Mouse (Mus musculus): ENCODE measurements around the gene Glmn.

Glmn gene

DNA sequence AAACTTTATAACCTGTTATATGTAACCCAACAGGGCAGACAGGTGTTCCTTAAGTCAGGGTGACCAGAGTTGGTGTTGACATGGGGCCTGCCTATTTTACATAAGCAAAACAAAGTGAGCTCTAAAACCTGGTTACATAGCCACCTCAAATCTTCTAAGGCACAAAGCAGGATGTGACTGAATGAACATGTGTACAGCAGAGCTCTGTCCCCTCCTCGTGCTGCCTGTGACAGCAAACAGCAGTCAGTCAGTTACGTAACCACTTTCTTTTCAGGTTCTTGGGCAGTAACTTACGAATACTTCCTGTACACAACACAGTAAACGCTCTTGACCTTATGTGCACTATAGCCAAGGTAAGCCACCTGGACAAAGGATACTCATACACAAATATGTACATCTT lies 51.8 kb downstream of the Glmn start:
- Histone ChIP-seq H3K27me3 (ENCODE audit: control insufficient read depth, insufficient read depth, low read length, poor library complexity, severe bottlenecking) (no peaks in the 10 kb centered on the region), H3K36me3 (ENCODE audit: control insufficient read depth, insufficient read depth, low read length, poor library complexity, severe bottlenecking) (0 out of 2 replicates have a peak, but pooled peaks cover 1% of the 10 kb centered on the region)
- no peak for DNase-seq (ENCODE audit: low read depth, low spot score)

DNA sequence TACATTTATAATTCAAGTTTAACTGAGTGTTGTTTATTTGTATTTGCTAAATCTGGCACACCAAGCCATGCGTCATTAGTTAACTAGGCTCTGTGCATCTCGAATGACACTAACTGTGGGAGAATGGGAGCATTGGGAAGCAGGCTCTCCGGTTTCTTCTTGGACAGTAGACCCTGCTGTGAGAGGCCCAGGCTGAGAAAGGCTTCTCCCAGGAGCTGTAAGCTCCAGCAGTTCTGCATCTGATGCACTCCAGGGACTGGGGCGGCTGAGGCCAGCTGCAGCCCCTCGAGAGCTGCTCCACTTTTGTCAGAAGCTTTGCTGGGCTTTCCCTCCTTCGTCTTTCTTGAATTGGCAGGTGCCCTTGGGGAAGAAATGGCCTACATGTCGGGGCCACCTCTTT lies 56.0 kb downstream of the Glmn start:
- DNase-seq (ENCODE audit: low read depth, low spot score) = no peak
- Histone ChIP-seq H3K27me3 (ENCODE audit: control insufficient read depth, insufficient read depth, low read length, poor library complexity, severe bottlenecking) (no peaks in the 10 kb centered on the region), H3K36me3 (ENCODE audit: control insufficient read depth, insufficient read depth, low read length, poor library complexity, severe bottlenecking) (no peaks in the 10 kb centered on the region)

DNA sequence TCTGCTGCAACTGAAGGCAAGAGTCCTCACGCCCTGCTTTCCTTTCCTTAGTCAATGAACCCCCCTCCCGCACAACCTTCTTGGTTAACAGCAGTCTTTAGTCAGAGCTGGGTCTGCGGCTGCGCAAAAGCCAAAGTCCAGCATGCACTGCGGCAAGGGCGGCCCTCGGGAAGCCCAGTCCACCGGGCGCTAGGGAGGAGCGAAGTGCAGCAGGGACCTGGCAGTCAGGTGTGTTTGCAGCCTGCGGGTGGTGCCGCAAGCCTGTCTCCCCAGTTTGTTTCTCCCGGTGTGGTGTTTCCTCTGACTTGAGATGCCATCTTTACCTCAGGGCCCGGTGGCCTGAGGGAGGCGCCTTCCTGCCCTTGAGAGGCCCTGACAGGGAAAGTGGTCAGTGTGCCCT lies 63.1 kb downstream of the Glmn start, which contains the start of gene 1700028K03Rik:
TSS of gene 1700028K03Rik (plus strand) at position 129 of the 400 bp plus-strand sequence.
- Histone ChIP-seq H3K27me3 (ENCODE audit: control insufficient read depth, insufficient read depth, low read length, poor library complexity, severe bottlenecking) (no peaks in the 10 kb centered on the region), H3K36me3 (ENCODE audit: control insufficient read depth, insufficient read depth, low read length, poor library complexity, severe bottlenecking) (no peaks in the 10 kb centered on the region)
- DNase-seq (ENCODE audit: low read depth, low spot score) = peak; percentile 3

DNA sequence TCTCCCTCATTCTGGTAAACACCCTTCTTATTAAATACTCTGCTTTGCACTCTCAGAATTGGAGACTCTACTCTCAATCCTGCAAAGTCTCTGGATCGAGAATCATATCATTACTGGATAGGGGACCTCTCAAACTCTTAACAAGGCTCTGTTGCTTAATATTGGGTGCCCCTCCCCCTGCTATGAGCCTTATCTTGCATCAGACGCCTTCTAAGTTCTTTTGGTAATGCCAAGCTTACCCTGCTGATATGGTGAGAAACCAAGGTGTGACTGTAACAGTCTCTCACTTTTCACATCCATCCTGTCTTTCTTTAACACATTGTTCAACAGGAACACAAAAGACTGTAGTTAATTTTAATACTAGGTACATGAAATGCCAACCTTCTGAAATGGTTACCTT lies 64.1 kb downstream of the Glmn start:
- no peaks in the 10 kb centered on the region for H3K27me3 ChIP-seq (ENCODE audit: control insufficient read depth, insufficient read depth, low read length, poor library complexity, severe bottlenecking)
- no peaks in the 10 kb centered on the region for H3K36me3 ChIP-seq (ENCODE audit: control insufficient read depth, insufficient read depth, low read length, poor library complexity, severe bottlenecking)
- no peak for DNase-seq (ENCODE audit: low read depth, low spot score)

DNA sequence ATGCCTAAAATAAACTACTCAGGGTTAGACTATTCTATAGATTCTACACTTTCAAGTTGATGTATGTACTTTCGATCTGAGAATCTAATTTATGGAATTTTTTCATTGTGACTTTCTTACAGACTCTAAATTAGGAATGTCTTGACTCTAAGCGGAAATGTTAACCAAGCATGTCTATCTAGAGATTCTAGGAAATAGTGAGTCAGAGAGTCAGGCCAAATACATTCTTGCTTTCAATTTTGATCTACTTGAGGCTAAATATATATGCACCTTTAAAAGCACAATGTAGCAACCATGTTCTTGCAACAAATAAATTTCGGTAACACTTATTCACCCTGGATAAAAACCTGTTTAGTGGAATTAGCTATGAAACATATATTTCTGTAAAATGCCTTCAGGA lies 68.8 kb downstream of the Glmn start:
- Histone ChIP-seq H3K36me3 (ENCODE audit: control insufficient read depth, insufficient read depth, low read length, poor library complexity, severe bottlenecking) (no peaks in the 10 kb centered on the region), H3K27me3 (ENCODE audit: control insufficient read depth, insufficient read depth, low read length, poor library complexity, severe bottlenecking) (no peaks in the 10 kb centered on the region)
- DNase-seq (ENCODE audit: low read depth, low spot score) = no peak

DNA sequence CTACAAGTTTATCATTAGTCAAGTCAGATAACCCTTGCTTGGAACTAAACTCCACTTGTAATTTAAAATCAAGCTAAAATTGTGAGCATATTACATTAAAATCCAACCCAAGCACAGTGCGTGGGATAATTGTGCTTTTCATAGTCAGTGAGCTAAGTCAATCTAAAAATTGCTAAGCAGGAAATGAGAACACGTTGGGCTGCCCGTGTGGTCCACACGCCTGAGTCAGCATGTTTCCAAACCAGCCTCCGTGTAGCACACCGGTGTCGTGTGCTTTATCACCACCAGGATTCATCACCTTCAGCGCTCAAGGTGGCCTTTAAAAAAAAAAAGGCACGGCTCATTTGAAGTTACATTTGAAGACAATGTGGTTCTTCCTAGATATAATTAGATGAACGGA lies 73.4 kb downstream of the Glmn start:
- peak; percentile 32 for DNase-seq (ENCODE audit: low read depth, low spot score)
- H3K36me3 ChIP-seq (ENCODE audit: control insufficient read depth, insufficient read depth, low read length, poor library complexity, severe bottlenecking) = no peaks in the 10 kb centered on the region
- no peaks in the 10 kb centered on the region for H3K27me3 ChIP-seq (ENCODE audit: control insufficient read depth, insufficient read depth, low read length, poor library complexity, severe bottlenecking)

DNA sequence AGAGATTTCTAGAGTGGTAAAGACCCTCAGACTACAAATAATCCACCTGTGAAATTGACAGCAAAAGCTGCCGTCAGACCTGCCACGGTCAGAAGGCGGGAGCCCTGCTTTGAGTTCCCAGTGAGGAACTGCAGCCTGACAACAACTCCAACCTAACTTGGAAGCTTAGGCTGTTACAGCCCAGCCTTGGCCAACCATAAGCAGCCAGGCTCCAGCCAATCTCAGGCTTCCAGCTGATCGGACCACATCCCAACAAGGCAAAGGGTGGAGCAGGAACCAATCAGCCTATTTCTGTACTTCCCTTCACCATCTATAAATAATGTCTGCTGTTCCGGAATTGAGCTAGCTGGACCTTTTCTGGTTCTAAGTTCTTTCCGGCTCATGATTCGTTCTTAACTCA lies 75.8 kb downstream of the Glmn start:
- Histone ChIP-seq H3K36me3 (ENCODE audit: control insufficient read depth, insufficient read depth, low read length, poor library complexity, severe bottlenecking) (no peaks in the 10 kb centered on the region), H3K27me3 (ENCODE audit: control insufficient read depth, insufficient read depth, low read length, poor library complexity, severe bottlenecking) (no peaks in the 10 kb centered on the region)
- no peak for DNase-seq (ENCODE audit: low read depth, low spot score)

DNA sequence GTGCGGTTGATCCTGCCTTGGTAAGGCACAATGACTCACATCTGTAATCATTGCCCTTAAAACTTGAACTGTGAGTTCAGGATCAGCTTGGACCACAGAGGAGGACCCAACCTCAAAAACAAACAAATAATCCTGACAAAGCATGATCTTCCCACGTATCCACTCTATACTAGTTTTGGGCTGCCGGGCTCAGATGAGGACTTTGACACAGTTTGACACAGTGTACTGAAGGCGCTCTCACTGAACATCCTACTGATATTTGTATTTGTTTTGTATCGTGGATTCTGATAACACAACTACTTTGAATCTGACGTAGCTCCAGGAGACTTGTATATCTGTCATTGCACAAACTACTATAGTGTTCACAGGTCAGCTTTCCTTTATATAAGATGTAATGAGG lies 76.3 kb downstream of the Glmn start:
- no peak for DNase-seq (ENCODE audit: low read depth, low spot score)
- H3K36me3 ChIP-seq (ENCODE audit: control insufficient read depth, insufficient read depth, low read length, poor library complexity, severe bottlenecking) = no peaks in the 10 kb centered on the region
- H3K27me3 ChIP-seq (ENCODE audit: control insufficient read depth, insufficient read depth, low read length, poor library complexity, severe bottlenecking) = no peaks in the 10 kb centered on the region

DNA sequence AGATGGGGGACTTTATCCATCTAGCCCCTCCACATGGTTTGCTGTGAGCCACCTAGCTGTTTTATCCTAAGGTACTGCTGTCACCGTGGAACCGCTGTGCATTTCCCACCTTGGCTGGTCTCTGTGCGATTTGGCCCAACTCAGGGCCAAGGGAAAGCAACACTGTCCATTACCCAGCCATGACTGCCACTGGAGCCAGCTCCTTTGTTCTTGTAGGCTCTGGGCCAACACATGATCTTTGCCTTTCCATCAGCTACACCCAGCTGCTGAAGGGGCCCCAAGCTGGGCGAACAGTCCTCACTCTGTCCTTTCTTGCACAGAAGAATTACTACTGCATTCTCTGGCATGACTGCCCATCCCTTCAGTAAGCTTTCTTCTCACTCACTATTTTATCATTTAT lies 79.1 kb downstream of the Glmn start:
- H3K27me3 ChIP-seq (ENCODE audit: control insufficient read depth, insufficient read depth, low read length, poor library complexity, severe bottlenecking) = no peaks in the 10 kb centered on the region
- no peaks in the 10 kb centered on the region for H3K36me3 ChIP-seq (ENCODE audit: control insufficient read depth, insufficient read depth, low read length, poor library complexity, severe bottlenecking)
- no peak for DNase-seq (ENCODE audit: low read depth, low spot score)

DNA sequence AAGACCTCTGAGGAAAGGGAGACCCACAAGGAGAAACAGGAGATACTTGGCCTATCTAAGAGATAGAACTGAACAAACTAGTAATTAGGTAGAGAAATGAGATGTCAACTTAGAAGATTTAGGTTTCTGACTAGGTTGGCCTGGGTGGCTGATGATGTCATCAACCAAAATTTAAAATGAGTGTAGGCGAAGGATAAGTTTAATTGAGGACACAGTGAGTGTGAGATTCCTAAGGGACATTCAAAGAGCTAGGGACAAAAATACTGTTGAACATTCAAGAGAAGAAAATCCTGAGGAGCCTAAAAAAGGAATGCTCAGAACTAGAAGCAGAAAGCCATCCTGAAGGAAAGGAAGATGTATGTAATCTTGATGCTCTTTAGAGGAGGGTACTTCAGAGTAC lies 81.6 kb downstream of the Glmn start:
- Histone ChIP-seq H3K27me3 (ENCODE audit: control insufficient read depth, insufficient read depth, low read length, poor library complexity, severe bottlenecking) (no peaks in the 10 kb centered on the region), H3K36me3 (ENCODE audit: control insufficient read depth, insufficient read depth, low read length, poor library complexity, severe bottlenecking) (no peaks in the 10 kb centered on the region)
- no peak for DNase-seq (ENCODE audit: low read depth, low spot score)

DNA sequence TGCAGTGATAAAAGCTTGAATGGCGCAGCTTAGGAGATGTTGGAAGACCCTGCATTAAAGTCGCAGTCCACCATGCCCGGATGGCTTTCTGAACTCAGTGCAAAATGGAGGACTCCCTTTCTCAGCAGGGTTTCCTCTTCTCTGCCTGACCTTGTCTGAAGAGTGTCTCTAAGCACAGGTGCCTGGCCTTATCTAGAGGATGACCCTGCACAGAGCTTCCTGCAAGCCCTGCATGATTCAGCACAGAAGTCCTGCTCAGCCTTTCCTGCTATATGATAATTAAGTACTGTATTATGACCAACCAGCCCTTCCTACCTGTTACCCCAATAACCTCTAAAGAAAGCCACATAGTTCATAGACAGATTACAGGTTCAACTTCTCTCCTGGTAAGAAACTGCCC lies 82.2 kb downstream of the Glmn start:
- DNase-seq (ENCODE audit: low read depth, low spot score) = no peak
- Histone ChIP-seq H3K36me3 (ENCODE audit: control insufficient read depth, insufficient read depth, low read length, poor library complexity, severe bottlenecking) (no peaks in the 10 kb centered on the region), H3K27me3 (ENCODE audit: control insufficient read depth, insufficient read depth, low read length, poor library complexity, severe bottlenecking) (no peaks in the 10 kb centered on the region)

DNA sequence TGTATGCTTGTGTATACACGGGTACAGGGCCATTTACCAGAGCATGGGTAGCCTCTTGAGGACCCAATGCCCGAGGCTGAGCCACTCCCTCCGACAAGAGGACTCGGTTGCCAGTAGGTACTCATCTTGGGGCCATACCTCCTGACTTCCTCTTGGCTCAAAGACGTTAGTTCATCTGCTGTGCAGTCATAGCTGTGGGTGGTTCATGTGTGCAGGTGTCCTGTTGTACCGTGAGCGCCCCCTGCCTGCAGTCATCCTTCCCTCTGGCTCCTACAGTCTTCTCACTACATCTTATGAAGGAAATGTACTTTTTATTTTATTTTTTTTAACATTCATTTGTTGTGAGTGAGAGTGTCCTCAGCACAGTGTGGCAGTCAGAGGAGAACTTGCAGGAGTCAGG lies 84.1 kb downstream of the Glmn start:
- Histone ChIP-seq H3K36me3 (ENCODE audit: control insufficient read depth, insufficient read depth, low read length, poor library complexity, severe bottlenecking) (no peaks in the 10 kb centered on the region), H3K27me3 (ENCODE audit: control insufficient read depth, insufficient read depth, low read length, poor library complexity, severe bottlenecking) (no peaks in the 10 kb centered on the region)
- peak; percentile 85 for DNase-seq (ENCODE audit: low read depth, low spot score)

DNA sequence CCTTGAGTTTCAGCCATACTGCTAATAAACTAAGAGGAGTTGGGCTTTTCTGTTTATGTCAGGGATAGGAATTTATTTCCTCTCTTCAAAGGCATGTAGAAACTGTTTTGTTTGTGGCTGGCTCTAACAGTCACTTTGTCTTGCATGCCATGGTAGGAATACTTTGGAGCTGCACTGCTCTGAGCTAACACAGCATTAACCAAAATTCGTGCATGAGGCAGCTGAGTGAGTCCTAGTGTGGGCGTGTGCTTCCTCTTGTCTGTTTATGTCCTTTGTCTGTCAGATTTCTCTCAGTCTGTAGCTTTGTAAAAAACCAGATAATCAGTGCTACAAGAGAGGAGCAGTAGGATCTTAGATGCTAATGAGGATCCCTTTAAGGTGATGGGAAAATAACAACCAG lies 86.4 kb downstream of the Glmn start:
- Histone ChIP-seq H3K36me3 (ENCODE audit: control insufficient read depth, insufficient read depth, low read length, poor library complexity, severe bottlenecking) (no peaks in the 10 kb centered on the region), H3K27me3 (ENCODE audit: control insufficient read depth, insufficient read depth, low read length, poor library complexity, severe bottlenecking) (no peaks in the 10 kb centered on the region)
- DNase-seq (ENCODE audit: low read depth, low spot score) = no peak

DNA sequence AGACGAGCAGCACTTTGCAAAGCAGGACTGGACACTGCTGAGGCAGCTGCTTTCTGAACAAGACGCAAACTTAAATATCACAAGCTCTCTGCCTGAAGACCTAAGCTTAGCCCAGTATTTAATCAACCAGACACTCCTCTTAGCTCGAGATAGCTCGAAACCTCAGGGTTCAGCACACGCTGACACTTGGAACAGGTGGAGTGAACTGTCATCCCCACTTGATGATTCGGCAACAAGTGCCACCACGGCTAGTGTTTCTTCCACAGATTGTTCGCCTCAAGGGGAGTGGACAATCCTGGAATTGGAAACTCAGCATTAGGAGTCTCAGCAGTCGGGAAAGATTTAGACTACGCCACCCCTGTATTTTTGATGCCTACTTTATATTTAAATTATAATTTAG lies 87.2 kb downstream of the Glmn start:
- no peaks in the 10 kb centered on the region for H3K27me3 ChIP-seq (ENCODE audit: control insufficient read depth, insufficient read depth, low read length, poor library complexity, severe bottlenecking)
- no peaks in the 10 kb centered on the region for H3K36me3 ChIP-seq (ENCODE audit: control insufficient read depth, insufficient read depth, low read length, poor library complexity, severe bottlenecking)
- DNase-seq (ENCODE audit: low read depth, low spot score) = no peak

DNA sequence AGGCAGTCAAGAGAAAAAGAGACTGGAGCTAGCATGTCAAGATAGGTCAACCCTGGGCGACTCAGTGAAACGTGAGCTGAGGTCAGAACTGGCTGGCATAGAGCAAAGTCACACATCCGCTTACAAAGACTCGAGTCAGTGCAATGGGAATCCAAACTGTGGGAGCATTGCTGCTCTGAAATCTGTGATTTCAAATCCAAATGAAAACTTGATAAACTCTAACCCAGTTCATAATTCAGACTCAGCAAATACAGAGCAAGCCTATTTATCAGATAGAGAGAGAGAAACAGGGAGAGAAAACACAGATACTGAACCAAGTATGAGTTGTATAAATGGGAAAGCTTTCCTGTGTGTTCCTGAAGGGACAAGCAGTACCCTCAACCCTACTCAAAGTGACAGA lies 90.4 kb downstream of the Glmn start, which contains the start of gene Gm42669:
TSS of gene Gm42669 (plus strand) at position 301 of the 400 bp plus-strand sequence.
- Histone ChIP-seq H3K27me3 (ENCODE audit: control insufficient read depth, insufficient read depth, low read length, poor library complexity, severe bottlenecking) (no peaks in the 10 kb centered on the region), H3K36me3 (ENCODE audit: control insufficient read depth, insufficient read depth, low read length, poor library complexity, severe bottlenecking) (no peaks in the 10 kb centered on the region)
- no peak for DNase-seq (ENCODE audit: low read depth, low spot score)

DNA sequence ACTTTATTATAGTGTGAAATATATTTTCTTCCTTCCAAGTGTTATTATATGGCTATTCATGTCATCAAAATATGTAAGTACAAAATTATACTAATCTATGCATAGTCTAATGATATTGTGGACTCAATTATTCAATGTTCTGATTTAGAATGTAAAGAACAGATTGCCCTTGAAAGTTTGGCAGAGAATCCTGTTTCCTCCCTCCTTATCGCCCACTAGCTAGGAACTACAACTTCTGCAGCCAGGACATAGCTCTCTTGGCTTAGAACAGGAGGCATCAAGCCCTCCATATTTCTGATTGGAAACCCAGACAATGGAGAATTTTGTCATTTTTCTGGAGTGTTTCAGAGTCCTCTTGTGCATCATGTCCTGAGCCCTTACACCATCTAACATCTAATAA lies 96.9 kb downstream of the Glmn start:
- no peak for DNase-seq (ENCODE audit: low read depth, low spot score)
- Histone ChIP-seq H3K27me3 (ENCODE audit: control insufficient read depth, insufficient read depth, low read length, poor library complexity, severe bottlenecking) (no peaks in the 10 kb centered on the region), H3K36me3 (ENCODE audit: control insufficient read depth, insufficient read depth, low read length, poor library complexity, severe bottlenecking) (no peaks in the 10 kb centered on the region)

Measured in splenic B cell, adult 2 months (primary cell).